Mouse (Mus musculus) spleen, embryonic (tissue): ENCODE data around the gene Mospd2.

ENCODE experiments used
- CTCF ChIA-PET: fragments of 350-600 bp; sonication (Branson Sonifier 250); formaldehyde crosslinking; loops from one replicate; lab custom pipeline; 2022; lab: Charles Lee

Mospd2 gene

DNA sequence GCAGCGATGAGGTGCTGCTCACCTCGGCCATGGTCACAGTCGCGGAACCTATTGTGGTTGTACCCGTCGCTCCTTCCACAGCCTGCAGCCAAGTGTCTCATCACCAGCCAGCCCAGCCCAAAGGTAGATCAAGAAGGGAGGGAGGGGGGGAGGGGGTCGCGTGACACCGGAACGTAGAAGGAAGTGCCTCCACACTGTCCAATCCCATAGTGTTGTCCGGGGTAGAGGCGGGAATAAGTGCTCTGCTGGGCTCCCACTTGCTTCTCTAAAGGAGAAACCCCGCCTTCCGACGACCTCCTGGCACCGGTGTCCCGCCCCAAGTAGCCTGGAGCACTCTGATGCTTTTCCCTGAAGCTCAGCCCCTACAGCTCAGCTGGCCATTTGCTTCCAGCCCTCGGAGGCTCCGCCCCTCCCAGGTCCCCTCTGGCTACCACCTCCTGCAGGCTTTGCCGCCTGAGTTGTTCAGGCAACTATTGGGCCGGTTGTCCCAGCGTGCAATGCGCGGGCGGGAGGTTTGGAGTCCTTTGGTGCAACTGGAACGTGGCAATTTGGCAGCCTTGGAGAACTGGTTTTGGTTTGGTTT lies at the start of gene Mospd2, which contains the start of gene Fancb:
TSS of gene Mospd2 (minus strand) at position 183 of the 583 bp plus-strand sequence.
TSS of gene Fancb (plus strand) at position 400 of the 583 bp plus-strand sequence.
- CTCF ChIA-PET: no interaction called here

GRCm38 (mm10) chrX:165004779-165005324 lies 24.7 kb upstream of the Mospd2 start, which contains the start of gene Gm17604:
Gene Gm17604 (minus strand): TSS chrX:165004829.
- CTCF ChIA-PET: no interaction called here

DNA sequence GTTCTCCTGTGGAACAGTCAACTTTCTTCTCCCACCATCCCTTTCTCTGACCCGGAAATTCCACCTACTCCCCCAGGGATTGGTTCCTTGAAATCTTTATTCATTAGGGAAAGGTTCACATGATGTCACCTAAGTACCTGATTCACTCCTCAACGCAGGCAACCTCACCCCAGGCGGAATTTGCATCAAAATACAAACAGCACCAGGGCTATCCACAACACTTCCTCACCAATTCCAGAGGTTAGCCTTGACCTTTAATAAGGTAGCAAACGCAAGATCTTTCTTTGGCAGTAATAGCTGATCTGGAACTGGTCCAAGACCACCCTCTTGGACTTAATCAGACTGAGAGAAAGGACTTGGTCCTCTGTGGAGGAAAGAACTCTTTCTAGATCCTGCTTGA lies 23.0 kb upstream of the Mospd2 start:
- CTCF ChIA-PET: no interaction called here

GRCm38 (mm10) chrX:164978866-164979265 lies 1.3 kb downstream of the Mospd2 start:
- CTCF ChIA-PET: no interaction called here

- CTCF ChIA-PET: no interaction called here
Measured at GRCm38 (mm10) chrX:164971206-164971605, 9.0 kb downstream of the Mospd2 start.

DNA sequence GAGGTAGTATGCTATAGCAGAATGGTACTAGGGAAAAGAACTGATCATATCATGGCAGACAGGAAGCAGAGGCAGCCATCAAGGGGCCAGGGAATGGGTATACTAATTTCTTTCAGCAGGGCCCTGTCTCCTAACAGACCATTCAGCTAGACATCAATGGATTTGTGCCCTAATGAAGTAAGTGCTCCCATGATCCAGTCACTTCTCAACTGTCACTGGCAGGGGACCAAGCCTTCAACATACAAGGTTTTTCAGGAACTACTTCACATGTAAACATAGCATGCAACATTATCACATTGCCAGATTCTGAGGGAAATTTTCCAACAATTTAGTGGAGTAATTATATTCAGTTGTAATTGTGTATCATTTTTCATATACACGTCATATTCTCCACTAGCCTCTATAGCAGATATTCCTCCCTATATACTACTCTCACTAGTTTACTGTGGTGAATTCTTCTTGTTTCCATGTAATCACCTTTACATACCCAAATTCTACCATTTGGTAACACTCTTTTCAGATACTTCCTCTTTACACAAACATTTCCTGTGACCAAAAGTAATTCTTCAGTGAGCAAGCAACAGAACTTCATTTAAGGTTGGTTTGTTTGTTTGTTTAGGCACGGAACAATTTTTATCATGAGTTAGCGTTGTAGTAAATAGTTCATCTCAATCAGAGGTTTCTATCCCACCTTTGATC lies 14.3 kb downstream of the Mospd2 start:
- CTCF ChIA-PET: no interaction called here

- CTCF ChIA-PET: no interaction called here
Measured at GRCm38 (mm10) chrX:164952601-164953375, 27.4 kb downstream of the Mospd2 start.

- CTCF ChIA-PET: no interaction called here
Measured at GRCm38 (mm10) chrX:164951858-164952576, 28.2 kb downstream of the Mospd2 start.

DNA sequence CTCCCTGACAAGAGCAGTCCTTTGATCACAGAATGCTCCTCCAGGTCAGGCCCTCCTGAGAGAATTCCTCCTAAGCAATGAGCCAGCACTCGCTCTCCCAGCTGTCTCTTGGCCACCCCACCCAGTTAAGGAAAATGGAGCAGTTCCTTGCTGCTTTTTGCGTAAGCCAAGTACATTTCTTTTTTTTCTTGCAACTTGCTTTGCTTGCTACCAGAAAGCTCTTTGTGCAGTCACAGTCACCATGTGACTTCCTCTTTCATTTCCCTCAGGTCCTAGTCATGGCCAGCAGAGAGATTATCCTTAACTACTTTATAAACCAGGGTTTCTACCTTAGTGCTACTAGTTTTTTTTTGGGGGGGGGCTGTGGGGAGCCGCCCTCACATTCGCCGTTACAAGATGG lies 38.6 kb downstream of the Mospd2 start:
- CTCF ChIA-PET: no interaction called here

GRCm38 (mm10) chrX:164912993-164913392 lies 67.2 kb downstream of the Mospd2 start:
- CTCF ChIA-PET: no interaction called here

DNA sequence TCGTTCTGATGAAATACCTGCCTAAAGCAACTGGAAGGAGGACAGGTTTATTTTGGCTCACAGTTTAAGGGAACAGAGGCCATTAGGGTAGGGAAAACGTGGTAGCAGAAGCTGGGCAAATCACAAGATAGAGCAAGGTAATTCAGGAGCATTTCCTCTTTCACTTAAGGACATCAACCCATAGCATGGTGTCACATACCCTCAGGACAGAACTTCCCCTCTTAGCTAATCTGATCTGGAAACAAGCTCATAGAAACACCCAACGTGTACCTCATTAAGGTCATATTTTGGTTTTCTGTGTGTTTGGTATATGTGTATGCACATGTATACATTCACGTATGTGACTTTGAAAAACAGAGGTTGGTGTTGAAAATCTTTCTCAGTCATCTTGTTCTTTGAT lies 68.0 kb downstream of the Mospd2 start:
- CTCF ChIA-PET: interaction anchor here (0.5 kb wide), 1 partner anchor 26 kb away, joined by 6 read pairs; no protein-coding TSS in a partner anchor

- CTCF ChIA-PET: no interaction called here
Measured at GRCm38 (mm10) chrX:164901847-164902246, 78.3 kb downstream of the Mospd2 start.

- CTCF ChIA-PET: no interaction called here
Measured at GRCm38 (mm10) chrX:164899805-164900204, 80.4 kb downstream of the Mospd2 start.

DNA sequence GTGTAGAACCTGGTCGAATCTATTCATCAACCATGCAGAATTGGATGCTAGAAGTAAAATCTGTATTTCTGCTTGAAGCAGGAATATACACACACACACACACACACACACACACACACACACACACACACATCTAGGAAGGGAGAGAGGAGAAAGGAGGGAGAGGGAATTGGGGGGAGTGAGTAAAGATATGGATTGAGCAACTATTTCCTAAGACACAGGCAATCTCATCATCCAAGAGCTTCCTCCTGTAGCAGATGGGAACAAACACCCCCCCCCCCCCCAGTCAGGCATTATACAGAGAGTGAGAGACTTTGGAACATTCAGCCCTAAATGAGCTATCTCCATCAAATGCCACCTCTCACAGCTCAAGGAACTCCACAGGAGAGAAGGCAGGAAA lies 93.9 kb downstream of the Mospd2 start:
- CTCF ChIA-PET: interaction anchor here (0.7 kb wide), 2 partner anchors 26 to 703 kb away, joined by 4 to 6 read pairs; no protein-coding TSS in a partner anchor
